Mouse (Mus musculus): ENCODE results near the gene Pttg1ip. TPM values are rescaled to one million over a fixed set of nuclear protein-coding genes. Genes with fewer than 3 reads are reported as not detected.

Pttg1ip gene
- total and polyA plus RNA-seq, 3 experiments = 106 to 140 (median 111) TPM

DNA sequence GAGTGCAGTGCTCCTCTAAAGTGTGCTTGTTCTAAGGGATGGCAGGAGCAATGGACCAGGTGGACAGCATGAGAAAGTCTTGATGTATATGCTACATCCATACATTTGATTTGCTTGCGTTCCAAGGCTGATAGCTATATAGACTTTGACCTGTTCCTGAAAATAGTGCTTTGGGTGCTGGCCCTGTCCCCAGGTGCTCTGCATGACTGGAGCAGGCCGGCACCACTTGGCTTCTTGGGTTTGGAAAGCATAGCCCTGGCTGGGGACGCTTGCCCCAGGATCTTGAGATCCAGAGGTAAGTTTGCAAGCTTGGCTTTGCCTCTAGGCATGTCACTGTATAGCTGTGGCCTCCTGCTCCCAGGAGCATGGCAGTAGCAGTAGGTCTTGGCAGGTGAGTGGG, 5.1 kb downstream of the Pttg1ip start:
- peaks cover 76% of the 10 kb centered on the region for H3K36me3 ChIP-seq (replicated peaks)
- no peak for TF ChIP-seq GATA2 (IDR thresholded peaks at IDR 0.05; ENCODE audit: borderline replicate concordance, low read depth, low read length)
- no peak for TF ChIP-seq GATA1 (IDR thresholded peaks at IDR 0.05; ENCODE audit: borderline replicate concordance, low read length)
- TF ChIP-seq CTCF (IDR thresholded peaks at IDR 0.05; ENCODE audit: low read depth, low read length) = no peak
- TF ChIP-seq POLR2AphosphoS5 (IDR thresholded peaks at IDR 0.05; ENCODE audit: insufficient replicate concordance, low read depth, low read length) = no peak
- no peak for TF ChIP-seq TAL1 (conservative IDR thresholded peaks at IDR 0.05; ENCODE audit: low read depth, low read length)
- H3K4me1 ChIP-seq (ENCODE audit: insufficient read depth, low read depth, low read length) = peaks cover 85% of the 10 kb centered on the region
- DNase-seq (ENCODE audit: low spot score) (no peak), ATAC-seq (ENCODE audit: extremely low read depth, insufficient number of reproducible peaks, low FRiP score, poor library complexity, severe bottlenecking) (no peak)
- H3K4me3 ChIP-seq (ENCODE audit: low read depth, low read length) = no peak overlapping the region
- no peaks in the 10 kb centered on the region for H3K27me3 ChIP-seq (ENCODE audit: insufficient read depth, low read length)
- H3K9me3 ChIP-seq (replicated peaks) = no peaks in the 10 kb centered on the region

DNA sequence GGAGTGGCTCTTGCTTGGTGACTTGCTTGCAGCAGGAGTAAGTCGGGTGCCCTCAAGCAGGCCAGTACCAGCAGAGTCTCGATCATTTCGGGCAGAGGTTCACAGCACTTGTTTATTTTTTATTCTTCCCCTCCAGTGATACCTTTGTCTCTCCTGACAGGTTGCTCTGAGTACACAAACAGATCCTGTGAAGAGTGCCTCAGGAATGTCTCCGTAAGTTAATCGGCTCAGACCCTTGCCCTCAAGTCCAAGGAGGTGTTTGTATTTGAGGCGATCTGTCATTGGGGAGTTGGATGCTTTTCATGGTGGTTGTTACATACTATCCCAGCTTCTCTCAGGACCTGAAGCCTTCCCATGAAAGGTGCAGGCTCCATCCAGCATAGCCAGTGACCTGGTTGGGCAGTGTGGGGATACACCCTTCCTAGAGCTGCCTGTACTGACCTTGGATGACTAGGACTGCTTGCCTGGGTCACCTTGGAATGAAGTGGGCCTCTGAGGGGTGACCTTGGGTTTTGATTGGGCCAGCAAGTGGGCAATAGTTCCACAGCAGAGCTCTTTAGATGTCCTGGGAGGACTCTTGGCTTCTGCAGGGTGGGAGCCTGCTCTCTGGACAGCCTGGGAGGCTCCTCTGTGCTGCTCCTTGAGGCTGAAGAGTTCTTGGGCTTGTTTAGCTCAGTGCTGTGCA, 5.7 kb downstream of the Pttg1ip start:
- TF ChIP-seq GATA2 (IDR thresholded peaks at IDR 0.05; ENCODE audit: borderline replicate concordance, low read depth, low read length) (no peak), GATA1 (IDR thresholded peaks at IDR 0.05; ENCODE audit: borderline replicate concordance, low read length) (no peak), TAL1 (conservative IDR thresholded peaks at IDR 0.05; ENCODE audit: low read depth, low read length) (no peak), CTCF (IDR thresholded peaks at IDR 0.05; ENCODE audit: low read depth, low read length) (no peak), POLR2AphosphoS5 (IDR thresholded peaks at IDR 0.05; ENCODE audit: insufficient replicate concordance, low read depth, low read length) (no peak)
- Histone ChIP-seq H3K4me1 (ENCODE audit: insufficient read depth, low read depth, low read length) (peaks cover 81% of the 10 kb centered on the region), H3K9me3 (replicated peaks) (no peaks in the 10 kb centered on the region), H3K36me3 (replicated peaks) (peaks cover 82% of the 10 kb centered on the region), H3K27me3 (ENCODE audit: insufficient read depth, low read length) (no peaks in the 10 kb centered on the region), H3K4me3 (ENCODE audit: low read depth, low read length) (no peak overlapping the region)
- no peak for DNase-seq (ENCODE audit: low spot score)
- no peak for ATAC-seq (ENCODE audit: extremely low read depth, insufficient number of reproducible peaks, low FRiP score, poor library complexity, severe bottlenecking)

DNA sequence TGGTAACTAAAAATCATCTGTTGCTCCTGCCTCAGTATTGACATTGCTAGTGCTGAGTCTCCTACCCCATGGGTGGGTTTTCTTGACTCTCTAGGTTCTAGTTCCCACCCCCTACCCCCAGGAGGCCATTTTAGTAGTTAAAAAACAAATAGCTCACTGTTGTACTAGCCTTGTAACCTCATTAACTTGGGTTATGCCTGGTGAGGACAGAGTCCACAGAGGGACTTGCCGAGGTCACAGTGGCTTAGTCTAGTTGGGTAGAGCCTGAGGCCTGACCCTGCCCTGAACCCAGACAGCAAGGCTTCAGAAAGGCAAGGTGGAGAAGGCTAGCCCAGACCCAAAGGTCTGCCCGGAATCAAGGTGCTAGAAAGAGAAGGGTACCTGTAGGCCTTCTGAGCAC, 6.5 kb downstream of the Pttg1ip start:
- TF ChIP-seq GATA1 (IDR thresholded peaks at IDR 0.05; ENCODE audit: borderline replicate concordance, low read length) = no peak
- no peak for TF ChIP-seq GATA2 (IDR thresholded peaks at IDR 0.05; ENCODE audit: borderline replicate concordance, low read depth, low read length)
- TF ChIP-seq POLR2AphosphoS5 (IDR thresholded peaks at IDR 0.05; ENCODE audit: insufficient replicate concordance, low read depth, low read length) = no peak
- Histone ChIP-seq H3K9me3 (replicated peaks) (no peaks in the 10 kb centered on the region), H3K4me3 (ENCODE audit: low read depth, low read length) (no peak overlapping the region), H3K36me3 (replicated peaks) (peaks cover 88% of the 10 kb centered on the region), H3K4me1 (ENCODE audit: insufficient read depth, low read depth, low read length) (peaks cover 73% of the 10 kb centered on the region), H3K27me3 (ENCODE audit: insufficient read depth, low read length) (no peaks in the 10 kb centered on the region)
- DNase-seq (ENCODE audit: low spot score) (no peak), ATAC-seq (ENCODE audit: extremely low read depth, insufficient number of reproducible peaks, low FRiP score, poor library complexity, severe bottlenecking) (no peak)

DNA sequence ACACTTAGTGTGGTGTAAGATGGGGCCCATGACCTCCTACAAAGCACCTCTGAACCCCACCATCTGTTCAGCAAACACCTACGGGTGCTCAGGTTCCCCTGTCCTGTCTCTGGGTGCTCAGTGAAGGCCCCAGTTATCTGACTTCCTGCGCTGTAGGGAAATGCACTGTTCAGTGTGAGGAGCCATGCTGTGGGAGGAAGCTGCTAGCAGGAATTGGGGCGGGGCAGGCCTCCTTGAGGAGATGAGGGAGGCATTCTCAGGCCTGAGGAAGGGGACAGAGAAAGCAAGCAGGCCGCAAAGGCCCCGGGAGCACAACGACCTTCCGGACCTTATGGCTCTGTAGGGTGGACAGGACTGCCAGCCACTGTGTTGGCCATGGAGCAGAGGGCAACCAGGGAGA, 7.6 kb downstream of the Pttg1ip start:
- DNase-seq (ENCODE audit: low spot score) = no peak
- ATAC-seq (ENCODE audit: extremely low read depth, insufficient number of reproducible peaks, low FRiP score, poor library complexity, severe bottlenecking) = no peak
- peaks cover 92% of the 10 kb centered on the region for H3K36me3 ChIP-seq (replicated peaks)

DNA sequence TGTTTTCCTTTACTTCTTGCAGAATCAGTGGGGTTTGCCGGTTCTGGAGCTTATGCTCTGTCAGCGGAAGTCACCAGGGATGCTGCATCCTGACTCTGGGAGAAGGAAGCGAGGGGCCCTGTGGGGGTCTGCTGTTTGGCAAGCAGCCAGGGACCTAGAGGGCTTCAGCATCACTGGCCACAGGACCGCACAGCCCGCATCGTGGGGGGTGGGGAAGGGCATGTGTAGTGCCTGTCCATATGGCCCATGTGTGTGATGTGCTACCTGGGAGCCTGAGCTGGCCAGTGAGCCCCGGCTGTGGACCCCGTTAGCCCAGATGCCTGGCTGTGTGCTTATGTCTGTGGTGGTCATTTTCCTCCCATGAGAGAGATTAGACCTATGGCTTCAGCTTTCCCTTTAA, 8.2 kb downstream of the Pttg1ip start:
- ATAC-seq (ENCODE audit: extremely low read depth, insufficient number of reproducible peaks, low FRiP score, poor library complexity, severe bottlenecking) (no peak), DNase-seq (ENCODE audit: low spot score) (no peak)
- Histone ChIP-seq H3K9me3 (replicated peaks) (no peaks in the 10 kb centered on the region), H3K27me3 (ENCODE audit: insufficient read depth, low read length) (no peaks in the 10 kb centered on the region), H3K36me3 (replicated peaks) (peaks cover 98% of the 10 kb centered on the region), H3K4me1 (ENCODE audit: insufficient read depth, low read depth, low read length) (peaks cover 59% of the 10 kb centered on the region), H3K4me3 (ENCODE audit: low read depth, low read length) (no peak overlapping the region)
- TF ChIP-seq TAL1 (conservative IDR thresholded peaks at IDR 0.05; ENCODE audit: low read depth, low read length) (no peak), POLR2AphosphoS5 (IDR thresholded peaks at IDR 0.05; ENCODE audit: insufficient replicate concordance, low read depth, low read length) (no peak), GATA2 (IDR thresholded peaks at IDR 0.05; ENCODE audit: borderline replicate concordance, low read depth, low read length) (no peak), GATA1 (IDR thresholded peaks at IDR 0.05; ENCODE audit: borderline replicate concordance, low read length) (no peak), CTCF (IDR thresholded peaks at IDR 0.05; ENCODE audit: low read depth, low read length) (no peak)

More for the DNA sequence above, 7.6 kb downstream of the Pttg1ip start:
- no peaks in the 10 kb centered on the region for H3K9me3 ChIP-seq (replicated peaks)
- no peaks in the 10 kb centered on the region for H3K27me3 ChIP-seq (ENCODE audit: insufficient read depth, low read length)
- peaks cover 62% of the 10 kb centered on the region for H3K4me1 ChIP-seq (ENCODE audit: insufficient read depth, low read depth, low read length)
- TF ChIP-seq GATA1 (IDR thresholded peaks at IDR 0.05; ENCODE audit: borderline replicate concordance, low read length) (no peak), POLR2AphosphoS5 (IDR thresholded peaks at IDR 0.05; ENCODE audit: insufficient replicate concordance, low read depth, low read length) (no peak), CTCF (IDR thresholded peaks at IDR 0.05; ENCODE audit: low read depth, low read length) (no peak), TAL1 (conservative IDR thresholded peaks at IDR 0.05; ENCODE audit: low read depth, low read length) (no peak), GATA2 (IDR thresholded peaks at IDR 0.05; ENCODE audit: borderline replicate concordance, low read depth, low read length) (no peak)
- H3K4me3 ChIP-seq (ENCODE audit: low read depth, low read length) = no peak overlapping the region

DNA sequence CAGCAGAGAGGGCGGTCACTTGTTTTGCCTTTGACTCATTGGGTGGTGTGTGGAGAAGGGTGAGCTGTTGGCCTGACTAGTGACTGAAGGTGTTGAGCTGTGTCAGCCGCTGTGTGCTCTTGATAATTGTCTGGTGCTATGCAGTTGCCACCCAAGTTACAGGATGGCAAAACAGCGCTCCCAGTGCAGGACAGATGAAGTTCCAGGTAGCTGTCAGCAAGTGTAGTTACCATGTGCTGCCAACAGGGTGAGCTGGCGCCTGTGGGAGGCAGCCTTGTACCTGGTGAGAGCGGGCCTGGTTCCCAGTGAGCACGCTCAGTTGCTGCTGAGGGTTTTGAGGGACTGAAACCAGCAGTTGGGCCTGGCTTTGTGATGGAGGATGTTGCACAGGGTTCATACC, 9.3 kb downstream of the Pttg1ip start:
- no peak overlapping the region for H3K4me3 ChIP-seq (ENCODE audit: low read depth, low read length)
- ATAC-seq (ENCODE audit: extremely low read depth, insufficient number of reproducible peaks, low FRiP score, poor library complexity, severe bottlenecking) = peak; percentile 34; the same call in 1 of the 2 replicates
- DNase-seq (ENCODE audit: low spot score) = peak; percentile 44
- H3K36me3 ChIP-seq (replicated peaks) = peaks cover 100% of the 10 kb centered on the region
- peaks cover 55% of the 10 kb centered on the region for H3K4me1 ChIP-seq (ENCODE audit: insufficient read depth, low read depth, low read length)
- TF ChIP-seq POLR2AphosphoS5 (IDR thresholded peaks at IDR 0.05; ENCODE audit: insufficient replicate concordance, low read depth, low read length) (no peak), CTCF (IDR thresholded peaks at IDR 0.05; ENCODE audit: low read depth, low read length) (peak; percentile 87)
- H3K9me3 ChIP-seq (replicated peaks) = no peaks in the 10 kb centered on the region
- no peaks in the 10 kb centered on the region for H3K27me3 ChIP-seq (ENCODE audit: insufficient read depth, low read length)
